Mouse (Mus musculus): Measurements from ENCODE around the gene Peak1. TPM values are rescaled to one million over a fixed set of nuclear protein-coding genes. Genes with fewer than 3 reads are reported as not detected.

The Peak1 gene
- polyA plus RNA-seq, 1 experiment from 2014 or later = 11.2 TPM

- peaks cover 6% of the 10 kb centered on the region for H3K9me3 ChIP-seq (replicated peaks)
- H3K9ac ChIP-seq = no peak overlapping the region
- H3K4me1 ChIP-seq = no peaks in the 10 kb centered on the region
- no peak for ATAC-seq (ENCODE audit: insufficient number of reproducible peaks, low FRiP score, low TSS enrichment, low read depth)
- 41% methylated on average over 8 of the region's 8 CpGs for WGBS
- no peak overlapping the region for H3K4me2 ChIP-seq (replicated peaks)
- H3K27me3 ChIP-seq = no peaks in the 10 kb centered on the region
- H3K27ac ChIP-seq (replicated peaks) = no peak overlapping the region
- no peaks in the 10 kb centered on the region for H3K36me3 ChIP-seq
- no peak overlapping the region for H3K4me3 ChIP-seq (replicated peaks)
These were observed 152.9 kb downstream of the Peak1 start for GRCm38 (mm10) chr9:56265022-56265360.

DNA sequence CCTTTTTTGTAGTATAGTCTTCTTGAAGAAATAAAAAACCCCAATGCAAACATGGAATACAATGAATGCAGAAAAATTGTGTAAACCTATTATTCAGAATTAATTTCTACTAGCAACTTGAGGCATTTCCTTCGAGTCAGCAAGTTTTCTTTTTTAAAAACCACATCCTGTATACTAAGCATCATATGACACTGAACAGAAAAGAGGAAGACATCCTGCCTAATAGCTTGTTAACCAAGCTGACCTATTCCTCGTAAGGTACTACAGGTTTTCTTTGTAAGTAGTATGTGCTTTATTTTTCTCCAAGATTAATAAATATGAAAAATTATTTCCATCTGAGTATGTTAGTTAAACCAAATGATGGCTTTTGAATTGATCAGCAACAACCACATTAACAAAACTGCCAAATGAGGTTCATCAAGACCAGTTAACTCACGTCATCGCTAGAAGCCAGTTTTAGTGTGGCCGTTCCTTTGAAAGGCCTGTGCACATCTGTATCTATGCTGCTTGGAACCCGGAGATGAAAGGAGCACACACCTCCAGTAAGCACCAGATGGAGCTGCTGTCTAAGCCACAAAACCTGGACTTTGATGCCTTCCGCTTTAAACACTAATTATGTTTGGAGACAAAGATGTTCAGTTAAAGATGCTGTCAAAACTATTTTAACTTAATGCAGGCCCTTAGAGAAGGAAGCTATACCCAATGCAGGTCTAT lies 153.4 kb downstream of the Peak1 start:
- Histone ChIP-seq H3K4me1 (no peaks in the 10 kb centered on the region), H3K9ac (no peak overlapping the region), H3K27ac (replicated peaks) (no peak overlapping the region), H3K36me3 (no peaks in the 10 kb centered on the region), H3K9me3 (replicated peaks) (peaks cover 6% of the 10 kb centered on the region), H3K4me3 (replicated peaks) (no peak overlapping the region), H3K4me2 (replicated peaks) (no peak overlapping the region), H3K27me3 (no peaks in the 10 kb centered on the region)
- no peak for ATAC-seq (ENCODE audit: insufficient number of reproducible peaks, low FRiP score, low TSS enrichment, low read depth)
- 36% methylated on average over 7 of the region's 7 CpGs for WGBS

DNA sequence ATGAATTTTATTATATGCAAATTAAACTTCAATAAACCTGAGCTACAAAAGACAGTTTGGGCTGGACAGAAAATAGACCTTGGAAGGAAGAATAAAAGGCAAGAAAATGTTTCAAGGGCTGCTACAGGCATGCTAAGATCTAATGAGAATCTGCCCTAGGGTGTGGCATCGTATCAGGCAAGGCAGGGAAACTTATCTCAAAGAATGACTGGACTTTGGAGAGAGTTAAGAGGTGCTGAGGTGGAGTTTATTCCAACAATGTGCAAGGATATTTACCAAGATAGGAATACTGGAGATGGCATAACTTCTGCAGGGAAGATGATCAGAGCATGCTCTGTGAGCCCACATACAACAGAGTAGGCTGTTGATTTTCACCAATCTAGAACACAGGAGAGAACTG lies 154.8 kb downstream of the Peak1 start:
- ATAC-seq (ENCODE audit: insufficient number of reproducible peaks, low FRiP score, low TSS enrichment, low read depth) = no peak
- WGBS = 79% methylated on average over 1 of the region's 1 CpGs
- no peaks in the 10 kb centered on the region for H3K4me1 ChIP-seq
- no peak overlapping the region for H3K4me3 ChIP-seq (replicated peaks)
- no peak overlapping the region for H3K27ac ChIP-seq (replicated peaks)
- H3K4me2 ChIP-seq (replicated peaks) = no peak overlapping the region
- peaks cover 6% of the 10 kb centered on the region for H3K9me3 ChIP-seq (replicated peaks)
- H3K9ac ChIP-seq = no peak overlapping the region
- no peaks in the 10 kb centered on the region for H3K27me3 ChIP-seq
- H3K36me3 ChIP-seq = 0 out of 2 replicates have a peak, but pooled peaks cover 4% of the 10 kb centered on the region

GRCm38 (mm10) chr9:56260495-56261136 lies 157.3 kb downstream of the Peak1 start:
- Histone ChIP-seq H3K27me3 (no peaks in the 10 kb centered on the region), H3K4me2 (replicated peaks) (no peak overlapping the region), H3K9me3 (replicated peaks) (peaks cover 6% of the 10 kb centered on the region), H3K27ac (replicated peaks) (no peak overlapping the region), H3K9ac (no peak overlapping the region), H3K36me3 (0 out of 2 replicates have a peak, but pooled peaks cover 4% of the 10 kb centered on the region), H3K4me3 (replicated peaks) (no peak overlapping the region), H3K4me1 (no peaks in the 10 kb centered on the region)
- ATAC-seq (ENCODE audit: insufficient number of reproducible peaks, low FRiP score, low TSS enrichment, low read depth) = no peak
- 85% methylated on average over 14 of the region's 14 CpGs for WGBS

DNA sequence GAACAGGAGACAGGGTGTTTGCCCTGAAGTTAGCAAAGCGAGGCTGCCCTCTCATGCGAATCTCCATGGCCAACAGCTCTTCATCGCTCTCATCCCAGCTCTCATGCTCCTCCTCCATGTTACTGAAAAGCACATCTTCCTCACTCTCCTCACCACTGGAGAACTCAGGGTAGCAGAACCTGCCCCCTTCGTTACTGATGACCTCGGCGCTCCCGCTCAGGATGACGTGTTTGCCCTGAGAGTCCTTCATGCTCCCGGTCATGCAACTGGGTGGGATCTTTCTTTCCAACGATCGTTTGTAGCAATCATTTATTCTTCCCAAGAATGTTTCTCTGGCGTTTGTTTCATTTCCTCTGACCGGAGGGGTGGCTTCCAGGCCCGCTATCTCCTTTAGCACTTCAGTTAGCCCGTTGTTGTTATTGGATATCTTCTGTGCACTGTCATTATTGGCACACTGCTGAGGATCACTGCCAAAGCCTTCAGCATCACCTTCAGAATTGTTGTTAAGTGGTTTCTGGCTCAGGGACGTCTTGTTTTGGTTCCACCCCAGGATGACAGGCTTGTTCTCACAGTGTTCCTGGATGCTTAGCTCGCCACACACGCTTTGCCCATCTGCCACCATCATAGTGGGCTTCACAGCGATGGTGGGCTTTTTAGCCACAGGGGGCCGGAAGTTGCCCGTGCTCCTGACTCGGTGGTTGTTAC lies 157.9 kb downstream of the Peak1 start:
- Histone ChIP-seq H3K4me3 (replicated peaks) (no peak overlapping the region), H3K27ac (replicated peaks) (no peak overlapping the region), H3K4me2 (replicated peaks) (no peak overlapping the region), H3K9ac (no peak overlapping the region), H3K27me3 (no peaks in the 10 kb centered on the region), H3K9me3 (replicated peaks) (peaks cover 6% of the 10 kb centered on the region), H3K4me1 (no peaks in the 10 kb centered on the region), H3K36me3 (0 out of 2 replicates have a peak, but pooled peaks cover 4% of the 10 kb centered on the region)
- no peak for ATAC-seq (ENCODE audit: insufficient number of reproducible peaks, low FRiP score, low TSS enrichment, low read depth)
- 89% methylated on average over 22 of the region's 22 CpGs for WGBS

GRCm38 (mm10) chr9:56258261-56258790 lies 159.5 kb downstream of the Peak1 start:
- ATAC-seq (ENCODE audit: insufficient number of reproducible peaks, low FRiP score, low TSS enrichment, low read depth) = no peak
- H3K4me3 ChIP-seq (replicated peaks) = no peak overlapping the region
- H3K9ac ChIP-seq = no peak overlapping the region
- no peaks in the 10 kb centered on the region for H3K27me3 ChIP-seq
- no peaks in the 10 kb centered on the region for H3K4me1 ChIP-seq
- H3K36me3 ChIP-seq = 0 out of 2 replicates have a peak, but pooled peaks cover 4% of the 10 kb centered on the region
- H3K4me2 ChIP-seq (replicated peaks) = no peak overlapping the region
- H3K9me3 ChIP-seq (replicated peaks) = peaks cover 6% of the 10 kb centered on the region
- 97% methylated on average over 10 of the region's 10 CpGs for WGBS
- no peak overlapping the region for H3K27ac ChIP-seq (replicated peaks)

GRCm38 (mm10) chr9:56257227-56258000 lies 160.5 kb downstream of the Peak1 start:
- Histone ChIP-seq H3K9me3 (replicated peaks) (peaks cover 6% of the 10 kb centered on the region), H3K4me2 (replicated peaks) (no peak overlapping the region), H3K36me3 (0 out of 2 replicates have a peak, but pooled peaks cover 4% of the 10 kb centered on the region), H3K9ac (no peak overlapping the region), H3K27me3 (no peaks in the 10 kb centered on the region), H3K27ac (replicated peaks) (no peak overlapping the region), H3K4me3 (replicated peaks) (no peak overlapping the region), H3K4me1 (no peaks in the 10 kb centered on the region)
- WGBS = 90% methylated on average over 20 of the region's 20 CpGs
- no peak for ATAC-seq (ENCODE audit: insufficient number of reproducible peaks, low FRiP score, low TSS enrichment, low read depth)

GRCm38 (mm10) chr9:56255676-56256432 lies 162.0 kb downstream of the Peak1 start:
- Histone ChIP-seq H3K9me3 (replicated peaks) (peaks cover 6% of the 10 kb centered on the region), H3K27me3 (no peaks in the 10 kb centered on the region), H3K4me2 (replicated peaks) (no peak overlapping the region), H3K9ac (no peak overlapping the region), H3K36me3 (0 out of 2 replicates have a peak, but pooled peaks cover 4% of the 10 kb centered on the region), H3K4me3 (replicated peaks) (no peak overlapping the region), H3K27ac (replicated peaks) (no peak overlapping the region), H3K4me1 (no peaks in the 10 kb centered on the region)
- no peak for ATAC-seq (ENCODE audit: insufficient number of reproducible peaks, low FRiP score, low TSS enrichment, low read depth)
- WGBS = 80% methylated on average over 6 of the region's 6 CpGs

GRCm38 (mm10) chr9:56244336-56244735 lies 173.5 kb downstream of the Peak1 start:
- Histone ChIP-seq H3K4me2 (replicated peaks) (no peak overlapping the region), H3K9ac (no peak overlapping the region), H3K4me1 (no peaks in the 10 kb centered on the region), H3K4me3 (replicated peaks) (no peak overlapping the region), H3K9me3 (replicated peaks) (no peaks in the 10 kb centered on the region), H3K27ac (replicated peaks) (no peak overlapping the region), H3K36me3 (peaks cover 10% of the 10 kb centered on the region), H3K27me3 (no peaks in the 10 kb centered on the region)
- WGBS = 81% methylated on average over 8 of the region's 8 CpGs
- ATAC-seq (ENCODE audit: insufficient number of reproducible peaks, low FRiP score, low TSS enrichment, low read depth) = no peak

GRCm38 (mm10) chr9:56243885-56244284 lies 174.0 kb downstream of the Peak1 start:
- no peak for ATAC-seq (ENCODE audit: insufficient number of reproducible peaks, low FRiP score, low TSS enrichment, low read depth)
- 83% methylated on average over 7 of the region's 7 CpGs for WGBS
- no peaks in the 10 kb centered on the region for H3K4me1 ChIP-seq

More at GRCm38 (mm10) chr9:56243885-56244284, 174.0 kb downstream of the Peak1 start:
- Histone ChIP-seq H3K4me2 (replicated peaks) (no peak overlapping the region), H3K36me3 (peaks cover 10% of the 10 kb centered on the region), H3K4me3 (replicated peaks) (no peak overlapping the region), H3K27ac (replicated peaks) (no peak overlapping the region), H3K9ac (no peak overlapping the region), H3K27me3 (no peaks in the 10 kb centered on the region), H3K9me3 (replicated peaks) (no peaks in the 10 kb centered on the region)
